Mouse (Mus musculus): ENCODE data around the gene Pik3r1.

- TF ChIP-seq MAX (IDR thresholded peaks at IDR 0.05; ENCODE audit: low read depth), result no peak
- TF ChIP-seq POLR2A (IDR thresholded peaks at IDR 0.05; ENCODE audit: insufficient read length, low read depth), result no peak
- TF ChIP-seq POLR2AphosphoS2 (IDR thresholded peaks at IDR 0.05; ENCODE audit: insufficient read length, low read depth), result no peak
- no peak for TF ChIP-seq TCF12 (IDR thresholded peaks at IDR 0.05; ENCODE audit: insufficient read depth, poor library complexity, severe bottlenecking)
- no peak for TF ChIP-seq E2F4 (IDR thresholded peaks at IDR 0.05; ENCODE audit: insufficient read depth)
- no peak for TF ChIP-seq SRF (IDR thresholded peaks at IDR 0.05; ENCODE audit: control insufficient read depth, insufficient read length, low read depth)
- TF ChIP-seq CEBPB (IDR thresholded peaks at IDR 0.05; ENCODE audit: insufficient read depth, poor library complexity, severe bottlenecking), result no peak
- no peak for TF ChIP-seq MYOG (IDR thresholded peaks at IDR 0.05; ENCODE audit: control insufficient read depth in 1 of 3, insufficient read depth in 1 of 3, insufficient read length in 2 of 3, low read depth in 2 of 3)
- no peak for TF ChIP-seq USF1 (IDR thresholded peaks at IDR 0.05; ENCODE audit: low read depth)
- TF ChIP-seq MYOD1 (IDR thresholded peaks at IDR 0.05; ENCODE audit: control insufficient read depth in 1 of 3, insufficient read length in 2 of 3, low read depth in 2 of 3), result no peak
- no peak for TF ChIP-seq REST (IDR thresholded peaks at IDR 0.05; ENCODE audit: insufficient read depth, insufficient read length)
- TF ChIP-seq TCF3 (IDR thresholded peaks at IDR 0.05; ENCODE audit: insufficient read length, low read depth), result no peak
Observed at GRCm38 (mm10) chr13:101692866-101693691, 74.9 kb downstream of the Pik3r1 start.
